Mouse (Mus musculus): ENCODE measurements around the gene Manbal. TPM values are rescaled to one million over a fixed set of nuclear protein-coding genes. Genes with fewer than 3 reads are reported as not detected.
A peak's percentile ranks its signal among the peaks of the same experiment; 100 is the strongest.

Manbal gene
- polyA plus RNA-seq, 1 experiment from 2014 or later = 78.4 TPM

DNA sequence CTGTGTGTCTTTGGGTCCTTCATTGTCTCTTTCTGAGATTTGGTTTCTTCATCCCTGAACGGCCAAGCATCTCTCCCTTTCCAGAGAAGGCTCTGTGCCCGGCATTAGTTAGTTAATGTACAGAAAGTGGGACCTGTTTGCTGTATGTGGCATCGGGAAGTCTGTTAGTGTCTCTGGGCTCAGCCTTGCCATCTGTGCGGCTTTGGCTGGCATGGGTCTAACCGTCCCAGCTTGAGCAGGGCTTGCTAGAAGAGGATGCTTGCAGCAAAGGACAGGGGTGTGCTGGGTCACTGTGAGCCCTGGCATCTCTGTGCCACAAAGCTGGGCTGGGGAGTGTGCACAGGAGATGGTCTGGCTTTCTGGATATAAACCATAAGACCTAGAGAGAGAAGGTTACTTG, 59.8 kb downstream of the Manbal start:
- no peaks in the 10 kb centered on the region for H3K27me3 ChIP-seq (ENCODE audit: insufficient read depth, low read length)
- no peak for TF ChIP-seq CTCF (IDR thresholded peaks at IDR 0.05; ENCODE audit: low read depth)
- H3K4me3 ChIP-seq (replicated peaks; ENCODE audit: low read depth, low read length) = no peak overlapping the region
- ATAC-seq (replicated peaks; ENCODE audit: low FRiP score, low read depth) (no peak), DNase-seq (ENCODE audit: low spot score) (no peak)
- no peak overlapping the region for H3K9ac ChIP-seq (ENCODE audit: low read depth, low read length)
- H3K4me2 ChIP-seq (ENCODE audit: low read length) = no peak overlapping the region
- WGBS = 80% methylated on average over 5 of the region's 5 CpGs
- H3K27ac ChIP-seq = no peak overlapping the region
- H3K4me1 ChIP-seq (replicated peaks; ENCODE audit: insufficient read depth, low read length) = peaks cover 21% of the 10 kb centered on the region
- H3K36me3 ChIP-seq (ENCODE audit: insufficient read depth, low read length) = no peaks in the 10 kb centered on the region
- H3K9me3 ChIP-seq (replicated peaks; ENCODE audit: low read length) = no peaks in the 10 kb centered on the region

DNA sequence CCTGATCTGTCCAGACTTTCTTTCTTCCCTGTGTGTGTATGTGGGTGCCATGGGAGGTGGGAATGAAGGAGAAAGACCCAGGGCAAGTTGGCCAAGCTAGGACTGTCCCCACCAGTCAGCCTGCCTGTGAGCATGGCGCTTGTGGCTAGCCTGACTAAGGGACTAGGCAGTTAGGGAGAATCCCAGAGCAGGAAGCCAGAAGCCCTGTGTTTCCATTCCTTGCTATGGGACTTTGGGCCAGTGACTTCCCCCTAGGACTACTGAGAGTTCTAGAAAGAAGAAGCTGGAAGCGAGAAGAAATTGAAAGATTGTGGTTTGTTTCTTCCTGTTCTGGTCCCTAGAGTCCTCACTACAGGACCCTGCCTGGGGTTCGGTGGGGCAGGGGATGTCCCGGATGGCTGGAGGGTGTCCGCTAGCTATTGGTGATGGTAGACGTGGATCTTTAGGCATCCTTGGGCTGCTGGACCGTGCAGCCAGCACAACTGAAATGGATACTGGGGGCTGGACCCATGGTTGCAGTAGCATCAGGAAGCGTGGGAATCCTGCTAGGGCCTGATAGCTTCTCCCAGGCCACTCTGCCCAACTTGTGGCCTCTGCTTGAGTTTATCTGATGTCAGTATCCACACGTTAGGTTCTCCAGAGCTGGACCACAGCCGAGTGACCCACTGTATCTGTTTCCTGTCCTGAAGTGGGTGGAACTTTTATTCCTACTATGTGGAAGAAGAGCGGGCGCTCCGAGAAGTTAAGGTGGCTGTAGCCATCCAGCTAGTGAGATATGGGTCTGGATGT, 61.2 kb downstream of the Manbal start:
- H3K9me3 ChIP-seq (replicated peaks; ENCODE audit: low read length) = no peaks in the 10 kb centered on the region
- no peak for DNase-seq (ENCODE audit: low spot score)
- peaks cover 10% of the 10 kb centered on the region for H3K4me1 ChIP-seq (replicated peaks; ENCODE audit: insufficient read depth, low read length)
- H3K4me2 ChIP-seq (ENCODE audit: low read length) = no peak overlapping the region
- no peaks in the 10 kb centered on the region for H3K27me3 ChIP-seq (ENCODE audit: insufficient read depth, low read length)
- H3K36me3 ChIP-seq (ENCODE audit: insufficient read depth, low read length) = no peaks in the 10 kb centered on the region
- WGBS = 72% methylated on average over 13 of the region's 13 CpGs
- no peak overlapping the region for H3K4me3 ChIP-seq (replicated peaks; ENCODE audit: low read depth, low read length)
- no peak overlapping the region for H3K27ac ChIP-seq
- no peak for TF ChIP-seq CTCF (IDR thresholded peaks at IDR 0.05; ENCODE audit: low read depth)
- ATAC-seq (replicated peaks; ENCODE audit: low FRiP score, low read depth) = no peak
- H3K9ac ChIP-seq (ENCODE audit: low read depth, low read length) = no peak overlapping the region

DNA sequence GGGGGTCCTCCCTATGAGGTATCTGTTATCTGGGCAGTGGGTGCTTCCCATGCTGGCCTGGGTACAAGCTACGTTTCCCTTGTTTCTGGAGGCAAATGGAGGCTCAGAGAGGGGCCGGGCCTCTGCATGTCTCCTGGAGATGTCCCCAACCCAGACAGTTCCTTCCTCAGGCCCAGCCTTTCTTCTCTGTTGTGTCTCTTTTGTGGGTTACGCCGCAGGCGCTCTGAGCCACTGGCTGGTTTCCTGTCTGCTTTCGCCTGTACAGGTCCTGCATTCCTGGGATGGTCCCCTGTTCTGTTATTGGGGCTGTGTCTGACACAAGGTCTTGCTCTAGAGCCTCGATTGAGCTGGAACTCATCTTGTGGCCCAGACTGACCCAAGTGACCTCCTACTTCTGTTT, 62.3 kb downstream of the Manbal start:
- no peaks in the 10 kb centered on the region for H3K9me3 ChIP-seq (replicated peaks; ENCODE audit: low read length)
- ATAC-seq (replicated peaks; ENCODE audit: low FRiP score, low read depth) (no peak), DNase-seq (ENCODE audit: low spot score) (no peak)
- peaks cover 13% of the 10 kb centered on the region for H3K4me1 ChIP-seq (replicated peaks; ENCODE audit: insufficient read depth, low read length)
- H3K27me3 ChIP-seq (ENCODE audit: insufficient read depth, low read length) = no peaks in the 10 kb centered on the region
- no peak overlapping the region for H3K4me2 ChIP-seq (ENCODE audit: low read length)
- TF ChIP-seq CTCF (IDR thresholded peaks at IDR 0.05; ENCODE audit: low read depth) = no peak
- H3K9ac ChIP-seq (ENCODE audit: low read depth, low read length) = no peak overlapping the region
- no peaks in the 10 kb centered on the region for H3K36me3 ChIP-seq (ENCODE audit: insufficient read depth, low read length)
- 75% methylated on average over 7 of the region's 7 CpGs for WGBS
- H3K27ac ChIP-seq = no peak overlapping the region
- H3K4me3 ChIP-seq (replicated peaks; ENCODE audit: low read depth, low read length) = no peak overlapping the region

DNA sequence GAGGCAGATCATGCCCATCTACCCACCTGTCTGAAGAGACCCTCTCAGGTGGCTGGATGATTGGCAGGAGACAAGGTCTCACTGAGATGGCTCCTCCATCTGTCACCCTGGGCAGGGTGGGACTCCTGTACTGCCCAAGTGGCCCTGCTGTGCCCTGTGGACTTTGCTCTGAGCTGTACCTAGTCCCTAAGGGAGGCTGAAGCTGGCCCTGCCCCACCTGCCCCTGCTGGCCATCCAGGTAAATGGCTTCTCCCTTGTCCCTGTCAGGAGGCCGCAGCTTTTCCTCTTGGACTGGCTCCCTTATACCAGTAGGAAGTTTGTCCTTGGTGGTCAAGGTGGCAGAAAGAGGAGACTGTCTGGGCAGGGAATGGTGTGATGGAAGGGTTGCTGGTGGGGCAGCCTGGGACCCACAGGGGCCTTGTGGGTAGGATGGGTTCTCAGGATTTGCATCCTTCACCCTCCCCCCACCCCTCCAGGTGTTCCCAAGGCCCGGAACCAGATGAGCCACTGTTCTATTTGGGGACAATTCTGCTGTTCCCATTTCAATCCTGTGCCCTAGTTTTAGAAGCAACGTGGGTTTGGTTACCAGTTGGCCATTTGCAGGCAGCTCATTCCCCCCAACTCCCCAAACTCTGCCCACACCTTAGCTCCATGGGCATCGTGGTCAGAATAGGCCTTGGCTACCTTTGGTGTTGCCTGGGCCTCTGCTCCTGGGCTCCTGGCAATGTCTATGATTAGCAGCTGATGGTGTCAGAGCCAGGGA, 63.5 kb downstream of the Manbal start:
- Histone ChIP-seq H3K9ac (ENCODE audit: low read depth, low read length) (no peak overlapping the region), H3K27me3 (ENCODE audit: insufficient read depth, low read length) (no peaks in the 10 kb centered on the region), H3K4me1 (replicated peaks; ENCODE audit: insufficient read depth, low read length) (peaks cover 9% of the 10 kb centered on the region), H3K4me2 (ENCODE audit: low read length) (no peak overlapping the region), H3K36me3 (ENCODE audit: insufficient read depth, low read length) (no peaks in the 10 kb centered on the region), H3K9me3 (replicated peaks; ENCODE audit: low read length) (no peaks in the 10 kb centered on the region), H3K4me3 (replicated peaks; ENCODE audit: low read depth, low read length) (no peak overlapping the region), H3K27ac (no peak overlapping the region)
- TF ChIP-seq CTCF (IDR thresholded peaks at IDR 0.05; ENCODE audit: low read depth) = peak; percentile 38; the same call in 1 of the 2 replicates
- DNase-seq (ENCODE audit: low spot score) = no peak
- WGBS = 86% methylated on average over 4 of the region's 4 CpGs
- ATAC-seq (replicated peaks; ENCODE audit: low FRiP score, low read depth) = no peak

DNA sequence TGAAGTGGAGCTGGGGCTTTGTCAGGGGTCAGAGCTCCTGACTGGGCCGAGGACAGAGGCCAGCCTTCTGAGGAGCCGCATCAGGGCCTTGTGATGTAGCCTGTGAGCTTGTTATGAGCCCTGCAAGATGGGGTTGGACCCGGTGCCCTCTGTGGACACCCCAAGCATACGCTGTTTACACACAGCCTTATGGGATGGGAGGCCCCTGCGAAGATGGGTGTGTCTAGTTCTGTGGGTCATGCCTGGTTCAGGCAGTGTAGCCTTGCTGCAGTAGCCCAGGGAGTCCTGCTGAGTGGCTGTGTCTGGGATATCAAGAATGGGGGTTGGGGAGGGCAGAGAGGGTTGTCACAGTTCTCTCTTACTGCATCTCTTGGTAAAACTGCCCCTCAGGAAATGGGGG, 64.5 kb downstream of the Manbal start:
- TF ChIP-seq CTCF (IDR thresholded peaks at IDR 0.05; ENCODE audit: low read depth) = no peak
- H3K9me3 ChIP-seq (replicated peaks; ENCODE audit: low read length) = no peaks in the 10 kb centered on the region
- no peak overlapping the region for H3K4me2 ChIP-seq (ENCODE audit: low read length)
- H3K4me3 ChIP-seq (replicated peaks; ENCODE audit: low read depth, low read length) = no peak overlapping the region
- ATAC-seq (replicated peaks; ENCODE audit: low FRiP score, low read depth) (no peak), DNase-seq (ENCODE audit: low spot score) (no peak)
- WGBS = 80% methylated on average over 5 of the region's 5 CpGs
- H3K36me3 ChIP-seq (ENCODE audit: insufficient read depth, low read length) = no peaks in the 10 kb centered on the region
- peaks cover 9% of the 10 kb centered on the region for H3K4me1 ChIP-seq (replicated peaks; ENCODE audit: insufficient read depth, low read length)
- no peaks in the 10 kb centered on the region for H3K27me3 ChIP-seq (ENCODE audit: insufficient read depth, low read length)
- no peak overlapping the region for H3K9ac ChIP-seq (ENCODE audit: low read depth, low read length)
- H3K27ac ChIP-seq = no peak overlapping the region

DNA sequence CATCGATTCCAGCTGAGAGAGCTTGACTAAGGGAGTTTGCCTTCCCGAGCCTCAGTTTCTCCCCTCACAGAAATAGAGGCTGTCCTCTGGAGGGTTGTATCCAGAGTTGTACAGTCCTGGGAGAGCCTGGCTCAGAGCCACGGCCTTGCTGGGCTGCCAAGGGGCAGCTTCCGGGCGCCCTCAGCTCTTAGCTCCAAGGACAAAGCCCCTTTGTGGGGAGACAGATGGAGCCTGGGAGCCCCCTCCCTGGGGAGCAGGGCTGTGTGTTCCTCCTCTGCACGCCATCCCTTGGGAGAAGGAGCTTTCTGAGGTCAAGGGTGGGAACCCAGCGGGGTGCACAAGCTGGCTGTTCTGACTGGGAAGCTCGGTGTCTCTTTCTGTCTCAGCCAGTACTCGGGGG, 65.1 kb downstream of the Manbal start:
- H3K27me3 ChIP-seq (ENCODE audit: insufficient read depth, low read length) = no peaks in the 10 kb centered on the region
- H3K36me3 ChIP-seq (ENCODE audit: insufficient read depth, low read length) = no peaks in the 10 kb centered on the region
- no peak overlapping the region for H3K4me3 ChIP-seq (replicated peaks; ENCODE audit: low read depth, low read length)
- no peak overlapping the region for H3K4me2 ChIP-seq (ENCODE audit: low read length)
- no peak for TF ChIP-seq CTCF (IDR thresholded peaks at IDR 0.05; ENCODE audit: low read depth)
- ATAC-seq (replicated peaks; ENCODE audit: low FRiP score, low read depth) = no peak
- no peak overlapping the region for H3K9ac ChIP-seq (ENCODE audit: low read depth, low read length)
- no peak overlapping the region for H3K27ac ChIP-seq
- 74% methylated on average over 9 of the region's 9 CpGs for WGBS
- H3K4me1 ChIP-seq (replicated peaks; ENCODE audit: insufficient read depth, low read length) = peaks cover 9% of the 10 kb centered on the region
- no peak for DNase-seq (ENCODE audit: low spot score)
- H3K9me3 ChIP-seq (replicated peaks; ENCODE audit: low read length) = no peaks in the 10 kb centered on the region

All from kidney, postnatal 0 days (tissue).